Mouse (Mus musculus): ENCODE measurements at regions not wholly inside any gene's neighbourhood (a gene's known extent, or its start where the extent isn't known, plus 50 kb on each side); places are given as distances from the start of the nearest gene placed in this dataset.
"Not testable (repeated sequence)": the region's sequence is repeated elsewhere in the genome, so short reads cannot be mapped to it uniquely, and the experiment has no call there.

DNA sequence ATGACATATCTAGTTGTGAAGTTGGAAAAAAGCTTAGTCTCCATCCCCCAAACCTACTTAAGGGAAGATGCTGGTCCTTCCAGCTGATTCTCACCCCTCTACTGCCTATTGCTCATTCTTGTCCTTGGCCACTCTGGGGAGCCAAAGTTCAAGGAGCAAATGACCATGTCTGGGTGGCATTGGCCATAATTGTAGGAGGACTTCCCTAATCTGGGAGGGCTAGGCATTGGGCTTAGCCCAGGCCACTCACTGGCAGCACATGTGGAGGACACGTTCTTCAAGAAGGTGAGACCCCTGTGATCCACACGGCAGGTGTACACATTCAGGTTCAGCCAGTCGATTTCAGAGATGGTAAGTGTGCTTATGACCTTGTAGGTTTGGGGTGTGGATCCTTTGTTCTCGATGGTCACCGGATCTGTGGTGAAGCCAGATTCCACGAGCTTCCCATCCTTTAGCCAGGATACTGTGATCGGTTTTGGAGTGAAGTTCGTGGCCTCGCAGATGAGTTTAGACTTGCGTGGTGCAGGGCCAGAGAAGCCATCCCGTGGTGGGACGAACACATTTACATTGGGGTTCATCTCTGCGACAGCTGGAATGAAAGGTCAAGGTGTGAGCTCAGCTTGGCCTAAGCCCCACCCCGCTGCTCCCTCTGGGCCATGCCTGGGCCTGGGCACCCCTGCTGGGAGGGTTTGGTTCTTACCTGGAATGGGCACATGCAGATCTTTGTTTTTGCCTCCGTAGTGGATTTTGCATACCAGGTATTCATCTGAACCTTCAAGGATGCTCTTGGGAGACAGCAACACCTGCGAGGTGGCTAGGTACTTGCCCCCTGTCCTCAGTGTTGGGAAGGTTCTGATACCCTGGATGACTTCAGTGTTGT, 67.4 kb upstream of the Adam6b start:
- DNase-seq (ENCODE audit: low spot score in 2 of 2) = no peak

DNA sequence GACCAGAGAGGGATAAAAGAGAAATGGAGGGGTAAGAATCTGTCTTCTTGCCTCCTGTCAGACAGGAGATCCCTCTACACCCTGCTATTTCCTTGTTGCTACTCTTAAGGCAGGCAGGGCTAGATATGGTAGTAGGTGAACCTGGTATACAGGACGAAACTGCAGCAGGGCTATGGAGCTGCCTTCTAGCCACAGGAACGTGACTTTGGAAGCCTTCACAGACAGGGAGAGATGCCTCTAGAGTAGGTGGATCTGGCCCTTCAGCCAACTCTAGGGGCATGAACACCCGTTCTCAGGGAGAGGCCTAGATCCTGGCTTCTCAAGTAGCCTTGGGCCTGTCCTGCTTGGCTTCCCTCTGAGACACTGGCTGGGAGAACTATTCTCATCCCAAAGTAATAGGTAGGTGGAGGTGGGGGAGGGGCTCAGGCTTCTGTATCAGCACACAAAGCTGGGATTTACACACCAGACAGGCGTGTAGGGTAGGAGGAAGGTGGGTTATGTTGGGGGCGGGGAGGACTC, 66.5 kb upstream of the Adam6b start:
- DNase-seq (ENCODE audit: low spot score in 2 of 2) = no peak

DNA sequence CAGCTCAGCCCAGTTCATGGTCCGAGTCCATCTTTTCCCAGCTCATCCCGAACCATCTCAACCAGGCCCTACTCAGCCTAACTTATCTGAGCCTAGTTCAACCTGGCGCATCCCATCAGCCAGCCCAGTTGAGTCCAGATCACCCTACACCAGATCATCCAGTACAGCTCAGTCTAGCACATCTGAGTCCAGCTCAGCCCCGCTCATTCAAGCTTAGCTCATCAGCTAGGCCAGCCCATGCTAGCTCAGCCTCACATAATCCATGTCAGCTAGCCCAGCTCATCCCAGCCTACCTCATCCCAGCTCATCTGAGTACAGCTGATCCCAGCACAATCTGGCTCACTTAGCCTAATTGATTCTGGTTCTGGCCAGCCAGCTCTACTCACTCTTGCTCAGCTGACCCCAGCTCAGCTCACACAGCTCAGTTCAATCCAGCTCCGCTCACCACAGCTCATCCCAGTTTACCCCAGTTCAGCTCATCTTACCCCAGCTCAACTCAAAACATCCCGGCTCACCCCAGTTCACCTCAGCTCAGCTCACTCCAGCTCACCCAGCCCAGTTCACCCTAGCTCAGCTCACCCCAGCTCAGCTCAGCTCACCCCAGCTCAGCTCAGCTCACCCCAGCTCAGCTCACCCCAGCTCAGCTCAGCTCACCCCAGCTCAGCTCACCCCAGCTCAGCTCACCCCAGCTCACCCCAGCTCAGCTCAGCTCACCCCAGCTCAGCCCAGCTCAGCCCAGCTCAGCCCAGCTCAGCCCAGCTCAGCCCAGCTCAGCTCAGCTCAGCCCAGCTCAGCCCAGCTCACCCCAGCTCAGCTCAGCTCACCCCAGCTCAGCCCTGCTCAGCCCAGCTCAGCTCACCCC, 65.3 kb upstream of the Adam6b start:
- no peak for DNase-seq (ENCODE audit: low spot score in 2 of 2)

DNA sequence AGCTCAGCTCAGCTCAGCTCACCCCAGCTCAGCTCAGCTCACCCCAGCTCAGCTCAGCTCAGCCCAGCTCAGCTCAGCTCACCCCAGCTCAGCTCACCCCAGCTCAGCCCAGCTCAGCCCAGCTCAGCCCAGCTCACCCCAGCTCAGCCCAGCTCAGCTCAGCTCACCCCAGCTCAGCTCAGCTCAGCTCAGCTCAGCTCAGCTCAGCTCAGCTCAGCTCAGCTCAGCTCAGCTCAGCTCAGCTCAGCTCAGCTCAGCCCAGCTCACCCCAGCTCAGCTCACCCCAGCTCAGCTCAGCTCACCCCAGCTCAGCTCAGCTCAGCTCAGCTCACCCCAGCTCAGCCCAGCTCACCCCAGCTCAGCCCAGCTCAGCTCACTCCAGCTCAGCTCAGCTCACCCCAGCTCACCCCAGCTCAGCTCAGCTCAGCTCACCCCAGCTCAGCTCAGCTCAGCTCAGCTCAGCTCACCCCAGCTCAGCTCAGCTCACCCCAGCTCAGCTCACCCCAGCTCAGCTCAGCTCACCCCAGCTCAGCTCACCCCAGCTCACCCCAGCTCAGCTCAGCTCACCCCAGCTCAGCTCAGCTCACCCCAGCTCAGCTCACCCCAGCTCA, 64.6 kb upstream of the Adam6b start:
- DNase-seq (ENCODE audit: low spot score in 2 of 2) = not testable (repeated sequence)

DNA sequence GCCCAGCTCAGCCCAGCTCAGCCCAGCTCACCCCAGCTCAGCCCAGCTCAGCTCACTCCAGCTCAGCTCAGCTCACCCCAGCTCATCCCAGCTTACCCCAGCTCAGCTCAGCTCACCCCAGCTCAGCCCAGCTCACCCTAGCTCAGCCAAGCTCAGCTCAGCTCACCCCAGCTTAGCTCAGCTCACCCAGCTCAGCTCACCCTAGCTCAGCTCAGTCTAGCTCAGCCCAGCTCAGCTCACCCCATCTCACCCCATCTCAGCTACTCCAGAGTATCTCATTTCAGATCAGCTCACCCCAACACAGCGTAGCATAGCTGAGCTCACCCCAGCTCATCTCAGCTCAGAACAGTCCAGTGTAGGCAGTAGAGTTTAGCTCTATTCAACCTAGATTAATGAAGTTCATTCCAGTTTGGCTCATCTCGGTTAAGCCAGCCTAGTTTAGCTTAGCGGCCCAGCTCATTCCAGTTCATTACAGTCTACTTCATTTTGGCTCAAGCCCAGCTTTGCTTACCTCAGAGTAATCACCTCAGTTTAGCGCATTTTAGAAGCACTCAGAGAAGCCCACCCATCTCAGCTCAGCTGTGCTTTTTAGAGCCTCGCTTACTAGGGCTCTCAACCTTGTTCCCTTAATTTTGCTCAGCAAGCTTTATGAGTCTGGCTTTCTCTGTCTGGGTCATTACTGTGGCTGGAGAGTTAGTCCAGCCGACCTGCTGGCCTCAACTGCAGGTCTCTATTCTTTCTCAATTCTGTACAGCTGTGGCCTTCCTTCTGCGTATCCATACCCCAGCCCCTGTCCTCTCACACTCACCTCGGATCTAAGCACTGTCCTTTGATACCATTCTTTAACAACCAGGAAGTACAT, 63.9 kb upstream of the Adam6b start:
- no peak for DNase-seq (ENCODE audit: low spot score in 2 of 2)

DNA sequence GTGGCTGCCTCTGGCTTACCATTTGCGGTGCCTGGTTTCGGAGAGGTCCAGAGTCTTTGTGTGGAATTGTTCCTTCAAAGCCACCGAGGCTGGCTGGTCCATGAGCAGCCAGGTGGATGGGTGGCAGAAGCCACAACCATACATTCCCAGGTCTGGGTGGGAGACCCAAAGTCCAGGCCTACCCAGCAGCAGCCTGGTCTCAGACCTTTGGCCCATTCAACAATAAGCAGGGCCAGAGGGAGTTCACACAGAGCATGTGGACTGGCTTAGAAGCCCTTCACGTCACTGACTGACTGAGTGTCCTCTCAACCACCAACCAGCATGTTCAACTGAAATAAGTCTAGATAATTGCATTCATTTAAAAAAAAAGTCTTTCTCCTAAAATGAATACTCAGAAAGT, 62.7 kb upstream of the Adam6b start:
- DNase-seq (ENCODE audit: low spot score in 2 of 2) = no peak

DNA sequence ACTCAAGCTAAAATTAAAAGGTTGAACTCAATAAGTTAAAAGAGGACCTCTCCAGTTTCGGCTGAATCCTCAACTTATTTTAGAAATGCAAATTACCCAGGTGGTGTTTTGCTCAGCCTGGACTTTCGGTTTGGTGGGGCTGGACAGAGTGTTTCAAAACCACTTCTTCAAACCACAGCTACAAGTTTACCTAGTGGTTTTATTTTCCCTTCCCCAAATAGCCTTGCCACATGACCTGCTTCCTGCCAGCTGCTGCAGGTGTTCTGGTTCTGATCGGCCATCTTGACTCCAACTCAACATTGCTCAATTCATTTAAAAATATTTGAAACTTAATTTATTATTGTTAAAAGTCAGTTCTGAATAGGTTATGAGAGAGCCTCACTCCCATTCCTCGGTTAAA, 62.0 kb upstream of the Adam6b start:
- DNase-seq (ENCODE audit: low spot score in 2 of 2) = no peak

DNA sequence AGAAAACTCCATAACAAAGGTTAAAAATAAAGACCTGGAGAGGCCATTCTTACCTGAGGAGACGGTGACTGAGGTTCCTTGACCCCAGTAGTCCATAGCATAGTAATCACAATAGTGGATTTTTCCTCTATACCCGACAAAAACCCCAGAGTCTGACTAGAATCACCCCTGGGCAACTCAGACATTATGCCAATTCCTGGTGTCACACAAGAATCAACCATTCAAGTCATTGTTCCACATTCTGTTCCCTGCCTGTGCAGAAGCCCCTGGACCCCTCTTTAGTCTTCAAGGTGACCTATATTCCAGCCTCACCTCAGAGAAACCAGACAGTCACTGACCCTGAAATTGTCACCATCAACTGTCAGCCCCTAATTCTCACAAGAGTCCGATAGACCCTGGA, 60.9 kb upstream of the Adam6b start:
- no peak for DNase-seq (ENCODE audit: low spot score in 2 of 2)

DNA sequence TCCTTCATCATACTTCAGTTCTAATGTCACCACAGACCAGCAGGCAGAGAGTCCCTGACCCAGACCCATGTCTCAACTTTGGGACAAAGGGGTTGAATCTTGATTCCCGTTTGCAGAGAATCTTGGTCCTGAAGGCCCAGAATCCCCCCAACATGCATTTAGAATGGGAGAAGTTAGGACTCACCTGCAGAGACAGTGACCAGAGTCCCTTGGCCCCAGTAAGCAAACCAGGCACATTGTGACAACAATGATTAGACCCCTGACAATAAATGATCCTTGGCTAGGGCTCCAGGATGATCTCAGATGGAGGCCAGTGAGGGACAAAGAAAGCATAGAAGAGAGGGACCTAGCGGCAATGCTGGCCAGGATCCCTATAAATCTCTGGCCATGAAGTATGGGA, 60.4 kb upstream of the Adam6b start:
- DNase-seq (ENCODE audit: low spot score in 2 of 2) = no peak

DNA sequence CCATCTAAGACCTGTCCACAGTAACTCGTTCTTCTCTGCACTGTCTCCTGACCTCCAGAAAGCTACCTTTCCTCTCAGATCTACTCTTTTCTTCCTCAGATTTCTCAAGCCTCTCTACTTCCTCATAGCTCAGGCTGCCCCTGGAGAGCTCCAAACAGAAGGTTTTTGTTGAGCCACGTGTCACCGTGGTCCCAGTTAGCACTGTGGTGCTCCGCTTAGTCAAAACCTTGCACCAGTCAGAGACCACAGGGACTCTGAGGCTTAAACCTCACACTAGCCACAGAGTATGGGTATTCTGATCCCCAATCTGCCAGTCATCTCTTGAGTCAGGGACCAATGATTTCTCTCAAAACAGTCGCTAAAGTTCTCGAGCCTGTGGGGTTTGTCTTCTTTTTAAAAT, 59.0 kb upstream of the Adam6b start:
- no peak for DNase-seq (ENCODE audit: low spot score in 2 of 2)

Small RNA genes lying in the stretch of these regions (microRNA-seq; reads per million reads assigned to microRNA genes)
- gene Gm22175 (0 reads per million in 2 experiments), gene Gm24022 (0 reads per million in 2 experiments), gene Gm25747 (0 reads per million in 2 experiments)

All from layer of hippocampus, adult 18-20 months (tissue).